In genomic region chr11:95677925-95678701, GRCm38 (mm10) we compare ENCODE assay signal across 13 mouse cellular contexts.
"Had no signal": no experiment of that assay in that cellular context is flagged by ENCODE, and none has a peak within 500 bp of the region (broad histone marks: within the 10 kb centered on the region; RNA-seq: fewer than 3 reads in every experiment).

No protein-coding gene starts in this region.

- H3K4me3 ChIP-seq: liver, embryonic 12.5 days; lung, embryonic 15.5 days; megakaryocyte, embryonic 14.5 days; midbrain, embryonic 12.5 days; neural tube, embryonic 13.5 days; stomach, embryonic 15.5 days had no signal

- ATAC-seq: liver, embryonic 12.5 days; midbrain, embryonic 16.5 days had no signal

- H3K27ac ChIP-seq: liver, embryonic 12.5 days; lung, embryonic 15.5 days; macrophage; midbrain, embryonic 12.5 days; neural tube, embryonic 13.5 days; stomach, embryonic 15.5 days had no signal

- H3K4me2 ChIP-seq: liver, embryonic 12.5 days; lung, embryonic 15.5 days; midbrain, embryonic 12.5 days; neural tube, embryonic 13.5 days; stomach, embryonic 15.5 days had no signal

- DNase-seq: kidney, adult 18-20 months; kidney, postnatal 25 days; lung, postnatal 14 days; right cerebral cortex, postnatal 14 days; thymus, postnatal 4 days had no signal

- H3K9ac ChIP-seq: liver, embryonic 12.5 days; lung, embryonic 15.5 days; midbrain, embryonic 12.5 days; neural tube, embryonic 13.5 days; stomach, embryonic 15.5 days had no signal

- H3K9me3 ChIP-seq: liver, embryonic 12.5 days; lung, embryonic 15.5 days; megakaryocyte, embryonic 14.5 days; midbrain, embryonic 12.5 days; neural tube, embryonic 13.5 days; stomach, embryonic 15.5 days had no signal

- H3K27me3 ChIP-seq: liver, embryonic 12.5 days; lung, embryonic 15.5 days; midbrain, embryonic 12.5 days; neural tube, embryonic 13.5 days; stomach, embryonic 15.5 days had no signal

- H3K4me1 ChIP-seq: liver, embryonic 12.5 days; stomach, embryonic 15.5 days had no signal
